Mouse (Mus musculus): ENCODE data around the gene Rab7b. TPM values are rescaled to one million over a fixed set of nuclear protein-coding genes. Genes with fewer than 3 reads are reported as not detected.

Rab7b gene
- total and polyA plus RNA-seq, 3 experiments = 0.19 TPM; not detected in 2

DNA sequence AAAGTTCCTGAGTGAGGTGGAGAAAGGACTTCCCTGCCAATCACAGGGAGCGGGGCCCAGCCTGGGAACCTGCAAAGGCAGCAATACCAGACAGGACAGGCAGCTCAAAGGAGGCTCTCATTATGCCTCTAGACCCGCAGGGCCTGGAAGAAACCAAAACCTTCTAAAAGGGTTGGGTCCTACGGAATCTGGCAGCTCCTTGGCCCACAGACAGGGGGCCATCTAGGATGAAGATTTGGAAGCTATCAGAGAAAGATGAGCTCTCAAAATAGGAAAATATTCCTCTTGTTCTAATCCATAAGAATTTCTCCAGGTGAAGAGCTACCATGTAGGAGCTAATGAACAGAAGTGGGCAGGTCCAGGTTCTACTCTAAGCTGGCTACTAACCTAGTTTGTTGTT is 521 bp downstream of the Rab7b start:
- Histone ChIP-seq H3K36me3 (replicated peaks in 1 of 2; ENCODE audit: control insufficient read depth in 1 of 2, insufficient read depth in 1 of 2, low read length in 1 of 2) (no peaks in the 10 kb centered on the region), H3K27ac (ENCODE audit: insufficient read depth, low read depth) (no peak overlapping the region), H3K9me3 (replicated peaks; ENCODE audit: low read length) (no peaks in the 10 kb centered on the region), H3K79me2 (replicated peaks; ENCODE audit: control insufficient read depth, extremely low read depth, insufficient read depth, poor library complexity, severe bottlenecking) (no peaks in the 10 kb centered on the region), H3K4me1 (ENCODE audit: control insufficient read depth in 1 of 2, insufficient read depth in 2 of 2) (peaks cover 5 to 33% of the 10 kb centered on the region in 2 experiments; a peak in 3 of 4 replicates), H3K4me2 (ENCODE audit: insufficient read depth, low read depth, poor library complexity, severe bottlenecking) (no peak overlapping the region), H3K9ac (ENCODE audit: insufficient read depth, low read depth) (no peak overlapping the region), H3K4me3 (replicated peaks in 1 of 3; ENCODE audit: low read depth in 2 of 3, low read length in 2 of 3, poor library complexity in 1 of 3) (no peak overlapping the region), H3K27me3 (replicated peaks) (no peaks in the 10 kb centered on the region)
- TF ChIP-seq POLR2A (IDR thresholded peaks at IDR 0.05; ENCODE audit: low read depth, low read length) (no peak), MAX (IDR thresholded peaks at IDR 0.05; ENCODE audit: low read length) (no peak), TCF12 (IDR thresholded peaks at IDR 0.05; ENCODE audit: low read depth, low read length) (no peak), CHD2 (IDR thresholded peaks at IDR 0.05; ENCODE audit: low read length) (no peak), MXI1 (IDR thresholded peaks at IDR 0.05; ENCODE audit: low read depth, low read length) (no peak), CTCF (conservative IDR thresholded peaks at IDR 0.05 in 1 of 2, IDR thresholded peaks at IDR 0.05 in 1 of 2; ENCODE audit: low read depth in 2 of 2, low read length in 2 of 2) (no peak), ETS1 (conservative IDR thresholded peaks at IDR 0.05; ENCODE audit: low read depth, low read length) (no peak), RCOR1 (conservative IDR thresholded peaks at IDR 0.05; ENCODE audit: low read depth, low read length) (no peak), JUND (conservative IDR thresholded peaks at IDR 0.05; ENCODE audit: low read depth, low read length) (no peak), BHLHE40 (IDR thresholded peaks at IDR 0.05; ENCODE audit: low read depth, low read length) (no peak), ZNF384 (IDR thresholded peaks at IDR 0.05; ENCODE audit: low read depth, low read length) (no peak), TBP (conservative IDR thresholded peaks at IDR 0.05; ENCODE audit: low read depth, low read length) (no peak), USF2 (conservative IDR thresholded peaks at IDR 0.05; ENCODE audit: low read depth, low read length) (no peak)
- dilution Hi-C loops (cut with MboI; ENCODE audit: extremely low pct_ligation_motif_present, extremely low pct_unique_long_range_greater_than_20kb, low sequenced_read_pairs) = no loop called here
- in situ Hi-C loops (cut with MboI; ENCODE audit: low pct_ligation_motif_present, low pct_unique_long_range_greater_than_20kb, low sequenced_read_pairs) = no loop called here
- DNase-seq (ENCODE audit: extremely low read depth) = no peak

DNA sequence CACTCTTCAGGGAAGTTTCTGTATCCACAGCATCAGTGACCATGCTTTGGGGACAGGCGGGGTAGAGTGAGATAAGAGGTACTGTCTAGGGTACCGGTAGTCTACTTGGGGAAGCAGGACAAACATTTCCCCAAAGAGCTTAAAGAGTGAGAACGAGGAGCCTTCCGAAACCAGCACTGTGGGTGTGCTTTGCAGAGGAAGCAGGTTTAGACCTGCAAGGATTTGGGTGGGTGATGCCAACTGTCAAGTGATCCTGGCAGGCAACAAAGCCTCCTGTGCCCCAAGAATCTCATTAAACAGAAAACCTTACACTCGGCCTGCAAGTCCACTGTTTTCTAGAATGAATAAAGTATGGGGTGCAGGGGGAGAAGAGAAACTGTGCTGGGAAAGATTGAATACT is 1.4 kb downstream of the Rab7b start:
- no peaks in the 10 kb centered on the region for H3K36me3 ChIP-seq (replicated peaks in 1 of 2; ENCODE audit: control insufficient read depth in 1 of 2, insufficient read depth in 1 of 2, low read length in 1 of 2)
- in situ Hi-C loops (cut with MboI; ENCODE audit: low pct_ligation_motif_present, low pct_unique_long_range_greater_than_20kb, low sequenced_read_pairs) = no loop called here
- no peak overlapping the region for H3K4me3 ChIP-seq (replicated peaks in 1 of 3; ENCODE audit: low read depth in 2 of 3, low read length in 2 of 3, poor library complexity in 1 of 3)
- H3K4me2 ChIP-seq (ENCODE audit: insufficient read depth, low read depth, poor library complexity, severe bottlenecking) = no peak overlapping the region
- H3K27me3 ChIP-seq (replicated peaks) = no peaks in the 10 kb centered on the region
- peaks cover 5 to 33% of the 10 kb centered on the region in 2 experiments; a peak in 3 of 4 replicates for H3K4me1 ChIP-seq (ENCODE audit: control insufficient read depth in 1 of 2, insufficient read depth in 2 of 2)
- no peak for DNase-seq (ENCODE audit: extremely low read depth)
- H3K27ac ChIP-seq (ENCODE audit: insufficient read depth, low read depth) = no peak overlapping the region
- H3K9ac ChIP-seq (ENCODE audit: insufficient read depth, low read depth) = no peak overlapping the region
- H3K9me3 ChIP-seq (replicated peaks; ENCODE audit: low read length) = no peaks in the 10 kb centered on the region
- TF ChIP-seq POLR2AphosphoS2 (IDR thresholded peaks at IDR 0.05; ENCODE audit: low read depth, low read length) (no peak), BHLHE40 (IDR thresholded peaks at IDR 0.05; ENCODE audit: low read depth, low read length) (no peak), ELF1 (IDR thresholded peaks at IDR 0.05; ENCODE audit: low read depth, low read length) (no peak)
- no peaks in the 10 kb centered on the region for H3K79me2 ChIP-seq (replicated peaks; ENCODE audit: control insufficient read depth, extremely low read depth, insufficient read depth, poor library complexity, severe bottlenecking)
- dilution Hi-C loops (cut with MboI; ENCODE audit: extremely low pct_ligation_motif_present, extremely low pct_unique_long_range_greater_than_20kb, low sequenced_read_pairs) = no loop called here

DNA sequence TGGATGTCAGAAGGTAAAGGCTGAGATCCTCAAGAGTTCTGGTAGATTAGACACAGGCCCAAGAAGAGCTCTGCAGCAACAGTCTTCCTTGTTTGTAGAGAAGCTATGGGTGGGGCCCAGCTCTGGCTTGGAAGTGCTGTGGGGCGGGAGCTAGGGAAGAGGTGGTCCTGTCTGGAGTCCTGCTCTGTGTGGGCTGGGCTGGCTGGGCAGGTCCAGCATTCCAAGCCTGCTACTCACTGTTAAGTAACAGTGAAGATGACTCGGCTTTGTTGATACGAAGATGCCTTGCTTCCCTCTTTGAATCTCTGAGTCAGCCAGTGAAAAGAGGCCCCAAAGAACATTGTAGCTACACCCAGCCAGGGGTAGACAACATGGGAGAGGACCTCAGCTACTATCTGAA is 1.9 kb downstream of the Rab7b start:
- no peak overlapping the region for H3K4me3 ChIP-seq (replicated peaks in 1 of 3; ENCODE audit: low read depth in 2 of 3, low read length in 2 of 3, poor library complexity in 1 of 3)
- dilution Hi-C loops (cut with MboI; ENCODE audit: extremely low pct_ligation_motif_present, extremely low pct_unique_long_range_greater_than_20kb, low sequenced_read_pairs) = no loop called here

More for the DNA sequence above, 1.9 kb downstream of the Rab7b start:
- Histone ChIP-seq H3K4me1 (ENCODE audit: control insufficient read depth in 1 of 2, insufficient read depth in 2 of 2) (peaks cover 5 to 34% of the 10 kb centered on the region in 2 experiments; a peak in 3 of 4 replicates), H3K9ac (ENCODE audit: insufficient read depth, low read depth) (no peak overlapping the region), H3K79me2 (replicated peaks; ENCODE audit: control insufficient read depth, extremely low read depth, insufficient read depth, poor library complexity, severe bottlenecking) (no peaks in the 10 kb centered on the region), H3K27ac (ENCODE audit: insufficient read depth, low read depth) (no peak overlapping the region), H3K4me2 (ENCODE audit: insufficient read depth, low read depth, poor library complexity, severe bottlenecking) (no peak overlapping the region), H3K27me3 (replicated peaks) (no peaks in the 10 kb centered on the region), H3K36me3 (replicated peaks in 1 of 2; ENCODE audit: control insufficient read depth in 1 of 2, insufficient read depth in 1 of 2, low read length in 1 of 2) (no peaks in the 10 kb centered on the region), H3K9me3 (replicated peaks; ENCODE audit: low read length) (no peaks in the 10 kb centered on the region)
- in situ Hi-C loops (cut with MboI; ENCODE audit: low pct_ligation_motif_present, low pct_unique_long_range_greater_than_20kb, low sequenced_read_pairs) = no loop called here
- no peak for DNase-seq (ENCODE audit: extremely low read depth)
- no peak for TF ChIP-seq CTCF (conservative IDR thresholded peaks at IDR 0.05 in 1 of 2, IDR thresholded peaks at IDR 0.05 in 1 of 2; ENCODE audit: low read depth in 2 of 2, low read length in 2 of 2)
- no peak for TF ChIP-seq USF1 (IDR thresholded peaks at IDR 0.05; ENCODE audit: low read depth, low read length)
- no peak for TF ChIP-seq ELF1 (IDR thresholded peaks at IDR 0.05; ENCODE audit: low read depth, low read length)
- TF ChIP-seq ZC3H11A (IDR thresholded peaks at IDR 0.05; ENCODE audit: low read depth, low read length) = no peak
- TF ChIP-seq MEF2A (IDR thresholded peaks at IDR 0.05; ENCODE audit: borderline replicate concordance, low read depth, low read length) = no peak
- TF ChIP-seq GABPA (IDR thresholded peaks at IDR 0.05; ENCODE audit: insufficient replicate concordance, low read depth, low read length) = no peak
